Mouse (Mus musculus) thymus, adult 2 months (tissue): Measurements from ENCODE around the gene Trim37. TPM values are rescaled to one million over a fixed set of nuclear protein-coding genes. Genes with fewer than 3 reads are reported as not detected.

Experiments
- DNase-seq: peaks from one replicate; pipeline ENCODE4 v3.0.0; 2021
- H3K27ac ChIP-seq: fragments of 200-500 bp; 2 replicates; pipeline ENCODE4 v1.5.1; 2012; ENCODE audit warnings: low read length, control low read depth; ENCODE audit not compliant: control insufficient read depth, insufficient read depth
- H3K27me3 ChIP-seq: fragments of 200-500 bp; 2 replicates; pipeline ENCODE4 v1.6.1; 2012; ENCODE audit warnings: mild to moderate bottlenecking, low read length, moderate library complexity, mixed read lengths; ENCODE audit not compliant: control insufficient read depth, insufficient read depth
- H3K36me3 ChIP-seq: fragments of 200-500 bp; 2 replicates; pipeline ENCODE4 v1.6.1; 2012; ENCODE audit warnings: mild to moderate bottlenecking, low read length, moderate library complexity; ENCODE audit not compliant: control insufficient read depth, insufficient read depth
- H3K4me1 ChIP-seq: fragments of 200-500 bp; replicated peaks from 2 replicates; pipeline ENCODE4 v1.6.1; 2012; ENCODE audit warnings: low read length; ENCODE audit not compliant: control insufficient read depth, insufficient read depth
- H3K4me3 ChIP-seq: fragments of 200-500 bp; 2 replicates; pipeline ENCODE4 v1.5.1; 2012; ENCODE audit warnings: mild to moderate bottlenecking, low read length, control low read depth, moderate library complexity; ENCODE audit not compliant: control insufficient read depth, insufficient read depth
- CTCF ChIP-seq: fragments of 200-500 bp; IDR thresholded peaks from 2 replicates; pipeline ENCODE4 v1.5.1; 2012; ENCODE audit warnings: mild to moderate bottlenecking, control low read depth, low read length, moderate library complexity, borderline replicate concordance; ENCODE audit not compliant: control insufficient read depth, poor library complexity, insufficient read depth; ENCODE audit errors: extremely low read depth
- POLR2A ChIP-seq: fragments of 200-500 bp; IDR thresholded peaks from 2 replicates; pipeline ENCODE4 v1.6.1; 2012; ENCODE audit warnings: mild to moderate bottlenecking, low read length, control low read depth, moderate library complexity; ENCODE audit not compliant: control insufficient read depth, poor library complexity, insufficient read depth; ENCODE audit errors: extremely low read depth
- WGBS: fragments of 180-500 bp; shearing (Covaris S2); methylation state at CpG from one replicate; pipeline ENCODE4 v1.1.7; 2018; 5-methylcytosine and 5-hydroxymethylcytosine counted together
- polyA plus RNA-seq: library from polyadenylated mRNA; depleted of rRNA; stranded (reverse); fragments of >200 nt; gene quantifications from 2 replicates; pipeline ENCODE4 v1.2.3, GENCODE M21; 2012

Gene Trim37
- polyA plus RNA-seq, 1 experiment, result 5.2 TPM

- H3K27me3 ChIP-seq, result no peaks in the 10 kb centered on the region
- TF ChIP-seq CTCF (no peak), POLR2A (no peak)
- H3K27ac ChIP-seq, result no peak overlapping the region
- no peaks in the 10 kb centered on the region for H3K4me1 ChIP-seq
- 92% methylated on average over 4 of the region's 4 CpGs for WGBS
- no peak overlapping the region for H3K4me3 ChIP-seq
- DNase-seq, result no peak
- H3K36me3 ChIP-seq, result no peaks in the 10 kb centered on the region
Observed at GRCm38 (mm10) chr11:87136233-87136632, 9.4 kb downstream of the Trim37 start.

- TF ChIP-seq CTCF (no peak), POLR2A (no peak)
- Histone ChIP-seq H3K4me1 (no peaks in the 10 kb centered on the region), H3K4me3 (no peak overlapping the region), H3K27me3 (no peaks in the 10 kb centered on the region), H3K36me3 (no peaks in the 10 kb centered on the region), H3K27ac (no peak overlapping the region)
- DNase-seq, result no peak
- 92% methylated on average over 2 of the region's 2 CpGs for WGBS
Observed at GRCm38 (mm10) chr11:87158012-87158411, 31.1 kb downstream of the Trim37 start.

- Histone ChIP-seq H3K36me3 (peaks cover 18% of the 10 kb centered on the region), H3K4me3 (no peak overlapping the region), H3K4me1 (no peaks in the 10 kb centered on the region), H3K27ac (no peak overlapping the region), H3K27me3 (no peaks in the 10 kb centered on the region)
- no peak for DNase-seq
- WGBS, result 95% methylated on average over 4 of the region's 4 CpGs
- TF ChIP-seq POLR2A (no peak), CTCF (no peak)
Observed at GRCm38 (mm10) chr11:87162687-87163086, 35.8 kb downstream of the Trim37 start.

GRCm38 (mm10) chr11:87163751-87164150 is 36.9 kb downstream of the Trim37 start:
- DNase-seq, result no peak
- no peaks in the 10 kb centered on the region for H3K27me3 ChIP-seq
- no peak overlapping the region for H3K27ac ChIP-seq
- no peak for TF ChIP-seq POLR2A
- no peak for TF ChIP-seq CTCF
- H3K36me3 ChIP-seq, result peaks cover 18% of the 10 kb centered on the region
- H3K4me3 ChIP-seq, result no peak overlapping the region
- no peaks in the 10 kb centered on the region for H3K4me1 ChIP-seq

GRCm38 (mm10) chr11:87173625-87174024 is 46.7 kb downstream of the Trim37 start:
- WGBS, result 94% methylated on average over 5 of the region's 5 CpGs
- no peaks in the 10 kb centered on the region for H3K4me1 ChIP-seq

GRCm38 (mm10) chr11:87175031-87175430 is 48.2 kb downstream of the Trim37 start:
- no peaks in the 10 kb centered on the region for H3K4me1 ChIP-seq
- WGBS, result 99% methylated on average over 4 of the region's 4 CpGs
- H3K4me3 ChIP-seq, result no peak overlapping the region
- no peaks in the 10 kb centered on the region for H3K27me3 ChIP-seq
- no peak for TF ChIP-seq POLR2A
- TF ChIP-seq CTCF, result no peak
- no peak overlapping the region for H3K27ac ChIP-seq
- no peak for DNase-seq
- no peaks in the 10 kb centered on the region for H3K36me3 ChIP-seq

More at GRCm38 (mm10) chr11:87173625-87174024, 46.7 kb downstream of the Trim37 start:
- H3K4me3 ChIP-seq, result no peak overlapping the region
- no peaks in the 10 kb centered on the region for H3K27me3 ChIP-seq
- no peak overlapping the region for H3K27ac ChIP-seq
- TF ChIP-seq POLR2A (no peak), CTCF (no peak)
- H3K36me3 ChIP-seq, result no peaks in the 10 kb centered on the region
- no peak for DNase-seq

DNA sequence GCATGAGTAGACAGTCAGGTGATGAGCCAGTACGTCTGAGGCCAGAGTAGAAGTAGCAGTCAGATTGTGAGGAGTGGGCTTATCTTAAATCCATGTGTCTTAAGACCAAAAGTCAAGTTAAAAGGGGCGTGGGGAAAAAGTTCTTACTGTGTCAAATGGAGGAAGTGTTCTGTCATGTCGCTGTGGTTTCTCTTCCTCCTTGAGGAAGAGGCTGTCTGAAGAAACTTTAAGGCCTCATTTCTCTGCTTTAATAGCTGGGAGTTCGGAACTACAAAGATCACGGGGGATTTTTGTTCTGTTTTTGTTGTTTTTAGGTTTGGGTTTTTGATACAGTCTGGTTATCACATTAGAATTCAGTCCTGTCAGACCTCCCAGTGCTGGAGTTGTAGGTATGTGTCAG is 85.4 kb downstream of the Trim37 start:
- Histone ChIP-seq H3K27ac (peak overlapping the region; percentile 54; the same call in 1 of the 2 replicates), H3K36me3 (peaks cover 6% of the 10 kb centered on the region), H3K4me1 (no peaks in the 10 kb centered on the region; the same call in 1 of the 2 replicates), H3K4me3 (no peak overlapping the region), H3K27me3 (no peaks in the 10 kb centered on the region)
- DNase-seq, result no peak
- 19% methylated on average over 5 of the region's 5 CpGs for WGBS
- TF ChIP-seq CTCF, result no peak
- no peak for TF ChIP-seq POLR2A
